Mouse (Mus musculus): ENCODE results near the gene Asap3. TPM values are rescaled to one million over a fixed set of nuclear protein-coding genes. Genes with fewer than 3 reads are reported as not detected.

The Asap3 gene
- total RNA-seq, 1 experiment = 4.7 TPM

GRCm38 (mm10) chr4:136244208-136244607 lies 38.0 kb downstream of the Asap3 start:
- Histone ChIP-seq H3K4me1 (ENCODE audit: control insufficient read depth in 2 of 2, insufficient read depth in 2 of 2, low read length in 2 of 2, poor library complexity in 1 of 2) (peaks cover 9 to 25% of the 10 kb centered on the region in 2 experiments), H3K4me3 (ENCODE audit: insufficient read depth in 1 of 2, low read depth in 1 of 2, low read length in 2 of 2, poor library complexity in 1 of 2, severe bottlenecking in 1 of 2) (no peak overlapping the region), H3K27ac (ENCODE audit: insufficient read depth, low read depth, low read length, poor library complexity, severe bottlenecking) (no peak overlapping the region), H3K9ac (ENCODE audit: insufficient read depth, low read depth, low read length, poor library complexity, severe bottlenecking) (no peak overlapping the region), H3K36me3 (ENCODE audit: control insufficient read depth, insufficient read depth, low read length, poor library complexity, severe bottlenecking) (peaks cover 17% of the 10 kb centered on the region), H3K9me3 (ENCODE audit: control insufficient read depth, insufficient read depth, low read depth, low read length) (no peaks in the 10 kb centered on the region)
- TF ChIP-seq ZC3H11A (IDR thresholded peaks at IDR 0.05; ENCODE audit: borderline replicate concordance, low read depth, low read length) (no peak), CHD2 (IDR thresholded peaks at IDR 0.05; ENCODE audit: low read depth, low read length) (no peak), HCFC1 (IDR thresholded peaks at IDR 0.05; ENCODE audit: borderline replicate concordance, insufficient read depth, low read length) (no peak), ZNF384 (IDR thresholded peaks at IDR 0.05; ENCODE audit: low read depth, low read length) (no peak), MAFK (IDR thresholded peaks at IDR 0.05; ENCODE audit: insufficient read depth, low read depth, low read length) (no peak)
- in situ Hi-C loops (cut with MboI; ENCODE audit: low sequenced_read_pairs in 2 of 2, unreplicated experiment in 2 of 2) = no loop called here
- no peak for DNase-seq (ENCODE audit: low read depth, low spot score)

GRCm38 (mm10) chr4:136245681-136246080 lies 39.5 kb downstream of the Asap3 start:
- H3K9me3 ChIP-seq (ENCODE audit: control insufficient read depth, insufficient read depth, low read depth, low read length) = no peaks in the 10 kb centered on the region
- H3K27ac ChIP-seq (ENCODE audit: insufficient read depth, low read depth, low read length, poor library complexity, severe bottlenecking) = peak overlapping the region; percentile 84
- no peak for TF ChIP-seq ZNF384 (IDR thresholded peaks at IDR 0.05; ENCODE audit: low read depth, low read length)
- no peak for TF ChIP-seq HCFC1 (IDR thresholded peaks at IDR 0.05; ENCODE audit: borderline replicate concordance, insufficient read depth, low read length)
- TF ChIP-seq MAFK (IDR thresholded peaks at IDR 0.05; ENCODE audit: insufficient read depth, low read depth, low read length) = no peak
- peak overlapping the region in 1 of 2 experiments; percentile 54; a peak in 1 of 4 replicates for H3K4me3 ChIP-seq (ENCODE audit: insufficient read depth in 1 of 2, low read depth in 1 of 2, low read length in 2 of 2, poor library complexity in 1 of 2, severe bottlenecking in 1 of 2)
- H3K36me3 ChIP-seq (ENCODE audit: control insufficient read depth, insufficient read depth, low read length, poor library complexity, severe bottlenecking) = peaks cover 18% of the 10 kb centered on the region
- peaks cover 9 to 26% of the 10 kb centered on the region in 2 experiments for H3K4me1 ChIP-seq (ENCODE audit: control insufficient read depth in 2 of 2, insufficient read depth in 2 of 2, low read length in 2 of 2, poor library complexity in 1 of 2)
- DNase-seq (ENCODE audit: low read depth, low spot score) = no peak
- H3K9ac ChIP-seq (ENCODE audit: insufficient read depth, low read depth, low read length, poor library complexity, severe bottlenecking) = peak overlapping the region; percentile 45; the same call in 1 of the 2 replicates
- in situ Hi-C loops (cut with MboI; ENCODE audit: low sequenced_read_pairs in 2 of 2, unreplicated experiment in 2 of 2) = no loop called here

GRCm38 (mm10) chr4:136246568-136246969 lies 40.4 kb downstream of the Asap3 start:
- Histone ChIP-seq H3K4me1 (ENCODE audit: control insufficient read depth in 2 of 2, insufficient read depth in 2 of 2, low read length in 2 of 2, poor library complexity in 1 of 2) (peaks cover 9 to 27% of the 10 kb centered on the region in 2 experiments), H3K27ac (ENCODE audit: insufficient read depth, low read depth, low read length, poor library complexity, severe bottlenecking) (peak overlapping the region; percentile 97), H3K4me3 (ENCODE audit: insufficient read depth in 1 of 2, low read depth in 1 of 2, low read length in 2 of 2, poor library complexity in 1 of 2, severe bottlenecking in 1 of 2) (peak overlapping the region; percentile 76 to 92), H3K9me3 (ENCODE audit: control insufficient read depth, insufficient read depth, low read depth, low read length) (no peaks in the 10 kb centered on the region), H3K36me3 (ENCODE audit: control insufficient read depth, insufficient read depth, low read length, poor library complexity, severe bottlenecking) (peaks cover 11% of the 10 kb centered on the region), H3K9ac (ENCODE audit: insufficient read depth, low read depth, low read length, poor library complexity, severe bottlenecking) (peak overlapping the region; percentile 73; the same call in 1 of the 2 replicates)
- DNase-seq (ENCODE audit: low read depth, low spot score) = peak; percentile 91
- in situ Hi-C loops (cut with MboI; ENCODE audit: low sequenced_read_pairs in 2 of 2, unreplicated experiment in 2 of 2) = no loop called here
- TF ChIP-seq ZNF384 (IDR thresholded peaks at IDR 0.05; ENCODE audit: low read depth, low read length) (no peak), CHD2 (IDR thresholded peaks at IDR 0.05; ENCODE audit: low read depth, low read length) (no peak), MAFK (IDR thresholded peaks at IDR 0.05; ENCODE audit: insufficient read depth, low read depth, low read length) (no peak), ZC3H11A (IDR thresholded peaks at IDR 0.05; ENCODE audit: borderline replicate concordance, low read depth, low read length) (no peak), HCFC1 (IDR thresholded peaks at IDR 0.05; ENCODE audit: borderline replicate concordance, insufficient read depth, low read length) (no peak)

GRCm38 (mm10) chr4:136247386-136247728 lies 41.2 kb downstream of the Asap3 start:
- DNase-seq (ENCODE audit: low read depth, low spot score) = no peak
- H3K9ac ChIP-seq (ENCODE audit: insufficient read depth, low read depth, low read length, poor library complexity, severe bottlenecking) = peak overlapping the region; percentile 73
- H3K4me1 ChIP-seq (ENCODE audit: control insufficient read depth in 2 of 2, insufficient read depth in 2 of 2, low read length in 2 of 2, poor library complexity in 1 of 2) = peaks cover 9 to 29% of the 10 kb centered on the region in 2 experiments
- in situ Hi-C loops (cut with MboI; ENCODE audit: low sequenced_read_pairs in 2 of 2, unreplicated experiment in 2 of 2) = no loop called here
- peak overlapping the region; percentile 97 for H3K27ac ChIP-seq (ENCODE audit: insufficient read depth, low read depth, low read length, poor library complexity, severe bottlenecking)
- no peaks in the 10 kb centered on the region for H3K9me3 ChIP-seq (ENCODE audit: control insufficient read depth, insufficient read depth, low read depth, low read length)
- no peak for TF ChIP-seq HCFC1 (IDR thresholded peaks at IDR 0.05; ENCODE audit: borderline replicate concordance, insufficient read depth, low read length)
- H3K4me3 ChIP-seq (ENCODE audit: insufficient read depth in 1 of 2, low read depth in 1 of 2, low read length in 2 of 2, poor library complexity in 1 of 2, severe bottlenecking in 1 of 2) = peak overlapping the region; percentile 76 to 92
- H3K36me3 ChIP-seq (ENCODE audit: control insufficient read depth, insufficient read depth, low read length, poor library complexity, severe bottlenecking) = peaks cover 15% of the 10 kb centered on the region
